Mouse (Mus musculus) thymus, adult 2 months (tissue): ENCODE results near the gene Dync1li1.

Source experiments
- CTCF ChIP-seq: fragments of 200-500 bp; IDR thresholded peaks from 2 replicates; pipeline ENCODE4 v1.5.1; 2012; ENCODE audit warnings: mild to moderate bottlenecking, control low read depth, low read length, moderate library complexity, borderline replicate concordance; ENCODE audit not compliant: control insufficient read depth, poor library complexity, insufficient read depth; ENCODE audit errors: extremely low read depth
- POLR2A ChIP-seq: fragments of 200-500 bp; IDR thresholded peaks from 2 replicates; pipeline ENCODE4 v1.6.1; 2012; ENCODE audit warnings: mild to moderate bottlenecking, low read length, control low read depth, moderate library complexity; ENCODE audit not compliant: control insufficient read depth, poor library complexity, insufficient read depth; ENCODE audit errors: extremely low read depth

DNA sequence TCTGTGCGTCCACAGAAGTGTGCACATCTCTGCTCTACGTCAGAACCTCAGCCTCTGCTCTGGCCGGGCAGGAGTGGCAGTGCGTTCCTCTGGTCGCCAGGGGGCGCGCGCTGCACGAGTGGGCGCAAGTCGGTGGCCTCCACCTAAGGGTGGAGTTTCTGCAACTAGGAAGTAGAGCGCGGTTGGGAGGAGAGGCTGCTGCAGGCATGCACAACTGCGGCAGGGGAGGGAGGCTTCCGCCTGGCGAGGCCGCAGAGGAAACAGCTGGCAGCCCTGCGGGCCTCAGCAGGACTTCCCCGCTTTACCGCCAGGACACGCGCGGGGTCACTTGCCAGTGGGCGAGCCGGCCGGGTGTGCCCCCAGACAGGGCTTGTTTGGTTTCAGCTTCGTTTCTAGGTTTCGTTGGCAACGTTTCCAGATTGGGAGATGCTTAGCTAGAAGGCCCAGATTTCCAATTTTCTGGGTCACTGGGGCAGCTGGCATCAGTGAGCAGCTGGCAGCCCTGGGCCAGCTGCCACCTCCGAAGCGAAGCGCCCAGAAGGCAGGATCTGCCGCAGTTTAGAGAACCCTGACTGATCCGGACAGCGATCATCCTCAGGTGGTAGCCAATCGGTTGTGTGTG lies 64.4 kb downstream of the Dync1li1 start:
- TF ChIP-seq POLR2A, result peak; percentile 79; the same call in 1 of the 2 replicates
- TF ChIP-seq CTCF, result peak; percentile 99
